Mouse (Mus musculus) left cerebral cortex, adult 2 months (tissue): ENCODE measurements around the gene Agtpbp1. TPM values are rescaled to one million over a fixed set of nuclear protein-coding genes. Genes with fewer than 3 reads are reported as not detected.

Source experiments
- DNase-seq, 2 experiments: peaks; one replicate each; pipeline ENCODE4 v3.0.0; 2021 to 2022; ENCODE audit warnings: low spot score in 2 of 2, mixed read lengths in 1 of 2; ENCODE audit errors: extremely low spot score in 1 of 2
- H3K27ac ChIP-seq: fragments of 200-600 bp; 2 replicates; pipeline ENCODE4 v1.8.1; 2022
- H3K4me3 ChIP-seq: fragments of 200-600 bp; 2 replicates; pipeline ENCODE4 v1.8.1; 2022
- CTCF ChIP-seq: fragments of 200-600 bp; IDR thresholded peaks from 2 replicates; pipeline ENCODE4 v1.8.1; 2022; ENCODE audit warnings: antibody characterized with exemption, mild to moderate bottlenecking, moderate library complexity
- intact Hi-C: fragments of 180-260 bp; cut with DNase I; formaldehyde crosslinking; loops from one replicate; pipeline ENCODE4 v1.15.1; 2025
- total RNA-seq, 2 experiments: library from RNA; stranded (reverse); gene quantifications; 2 replicates each; pipeline ENCODE4 v1.2.3; 2021

Agtpbp1 gene
- total RNA-seq, 2 experiments from 2014 or later: 352 to 357 TPM

GRCm38 (mm10) chr13:59472222-59472621, 112.8 kb downstream of the Agtpbp1 start:
- no peak for DNase-seq
- intact Hi-C loops: no loop called here
- Histone ChIP-seq H3K27ac (no peak overlapping the region), H3K4me3 (no peak overlapping the region)
- TF ChIP-seq CTCF: peak; percentile 54

GRCm38 (mm10) chr13:59469701-59470100, 115.3 kb downstream of the Agtpbp1 start:
- intact Hi-C loops: no loop called here
- no peak for TF ChIP-seq CTCF
- H3K4me3 ChIP-seq: no peak overlapping the region
- no peak overlapping the region for H3K27ac ChIP-seq
- no peak for DNase-seq

GRCm38 (mm10) chr13:59468181-59468802, 116.7 kb downstream of the Agtpbp1 start:
- no peak for DNase-seq
- H3K27ac ChIP-seq: peak overlapping the region; percentile 57
- intact Hi-C loops: no loop called here
- no peak overlapping the region for H3K4me3 ChIP-seq
- no peak for TF ChIP-seq CTCF

GRCm38 (mm10) chr13:59467591-59467990, 117.4 kb downstream of the Agtpbp1 start:
- Histone ChIP-seq H3K27ac (no peak overlapping the region), H3K4me3 (no peak overlapping the region)
- intact Hi-C loops: no loop called here
- peak; percentile 50 to 57 for DNase-seq
- TF ChIP-seq CTCF: no peak

- DNase-seq: no peak
- intact Hi-C loops: no loop called here
- Histone ChIP-seq H3K27ac (peak overlapping the region; percentile 41), H3K4me3 (no peak overlapping the region)
- no peak for TF ChIP-seq CTCF
Measured at GRCm38 (mm10) chr13:59460958-59461357, 124.1 kb downstream of the Agtpbp1 start.

- intact Hi-C loops: no loop called here
- Histone ChIP-seq H3K27ac (no peak overlapping the region), H3K4me3 (no peak overlapping the region)
- no peak for TF ChIP-seq CTCF
- DNase-seq: no peak
Measured at GRCm38 (mm10) chr13:59456203-59456602, 128.8 kb downstream of the Agtpbp1 start.

GRCm38 (mm10) chr13:59454001-59454785, 130.8 kb downstream of the Agtpbp1 start:
- no peak for DNase-seq
- Histone ChIP-seq H3K4me3 (no peak overlapping the region), H3K27ac (no peak overlapping the region)
- no peak for TF ChIP-seq CTCF
- intact Hi-C loops: no loop called here

GRCm38 (mm10) chr13:59453582-59453981, 131.4 kb downstream of the Agtpbp1 start:
- Histone ChIP-seq H3K27ac (no peak overlapping the region), H3K4me3 (no peak overlapping the region)
- TF ChIP-seq CTCF: no peak
- no peak for DNase-seq
- intact Hi-C loops: no loop called here

- no peak for TF ChIP-seq CTCF
- no peak for DNase-seq
- Histone ChIP-seq H3K4me3 (no peak overlapping the region), H3K27ac (no peak overlapping the region)
- intact Hi-C loops: no loop called here
Measured at GRCm38 (mm10) chr13:59453045-59453444, 132.0 kb downstream of the Agtpbp1 start.

- H3K27ac ChIP-seq: no peak overlapping the region
- no peak overlapping the region for H3K4me3 ChIP-seq
- intact Hi-C loops: no loop called here
- TF ChIP-seq CTCF: no peak
- no peak for DNase-seq
Measured at GRCm38 (mm10) chr13:59450840-59451239, 134.2 kb downstream of the Agtpbp1 start.

GRCm38 (mm10) chr13:59447130-59447529, 137.9 kb downstream of the Agtpbp1 start:
- intact Hi-C loops: no loop called here
- Histone ChIP-seq H3K27ac (no peak overlapping the region), H3K4me3 (no peak overlapping the region)
- DNase-seq: no peak
- no peak for TF ChIP-seq CTCF

- no peak for DNase-seq
- intact Hi-C loops: no loop called here
- no peak for TF ChIP-seq CTCF
- Histone ChIP-seq H3K27ac (no peak overlapping the region), H3K4me3 (no peak overlapping the region)
Measured at GRCm38 (mm10) chr13:59445179-59445578, 139.8 kb downstream of the Agtpbp1 start.

- intact Hi-C loops: no loop called here
- no peak for DNase-seq
- H3K4me3 ChIP-seq: no peak overlapping the region
- no peak overlapping the region for H3K27ac ChIP-seq
- no peak for TF ChIP-seq CTCF
Measured at GRCm38 (mm10) chr13:59444371-59444770, 140.7 kb downstream of the Agtpbp1 start.
